Mouse (Mus musculus): ENCODE results near the gene Atoh1. TPM values are rescaled to one million over a fixed set of nuclear protein-coding genes. Genes with fewer than 3 reads are reported as not detected.

The Atoh1 gene
- total and polyA plus RNA-seq, 3 experiments, result not detected

DNA sequence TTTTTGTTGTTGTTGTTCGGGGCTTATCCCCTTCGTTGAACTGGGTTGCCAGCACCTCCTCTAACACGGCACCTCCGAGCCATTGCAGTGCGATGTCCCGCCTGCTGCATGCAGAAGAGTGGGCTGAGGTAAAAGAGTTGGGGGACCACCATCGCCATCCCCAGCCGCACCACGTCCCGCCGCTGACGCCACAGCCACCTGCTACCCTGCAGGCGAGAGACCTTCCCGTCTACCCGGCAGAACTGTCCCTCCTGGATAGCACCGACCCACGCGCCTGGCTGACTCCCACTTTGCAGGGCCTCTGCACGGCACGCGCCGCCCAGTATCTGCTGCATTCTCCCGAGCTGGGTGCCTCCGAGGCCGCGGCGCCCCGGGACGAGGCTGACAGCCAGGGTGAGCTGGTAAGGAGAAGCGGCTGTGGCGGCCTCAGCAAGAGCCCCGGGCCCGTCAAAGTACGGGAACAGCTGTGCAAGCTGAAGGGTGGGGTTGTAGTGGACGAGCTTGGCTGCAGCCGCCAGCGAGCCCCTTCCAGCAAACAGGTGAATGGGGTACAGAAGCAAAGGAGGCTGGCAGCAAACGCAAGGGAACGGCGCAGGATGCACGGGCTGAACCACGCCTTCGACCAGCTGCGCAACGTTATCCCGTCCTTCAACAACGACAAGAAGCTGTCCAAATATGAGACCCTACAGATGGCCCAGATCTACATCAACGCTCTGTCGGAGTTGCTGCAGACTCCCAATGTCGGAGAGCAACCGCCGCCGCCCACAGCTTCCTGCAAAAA, 496 bp downstream of the Atoh1 start:
- H3K4me3 ChIP-seq (replicated peaks in 1 of 3; ENCODE audit: low read depth in 2 of 3, low read length in 2 of 3, poor library complexity in 1 of 3), result no peak overlapping the region
- dilution Hi-C loops (cut with MboI; ENCODE audit: extremely low pct_ligation_motif_present, extremely low pct_unique_long_range_greater_than_20kb, low sequenced_read_pairs), result no loop called here
- no peak overlapping the region for H3K27ac ChIP-seq (ENCODE audit: insufficient read depth, low read depth)
- no peak overlapping the region for H3K4me2 ChIP-seq (ENCODE audit: insufficient read depth, low read depth, poor library complexity, severe bottlenecking)
- in situ Hi-C loops (cut with MboI; ENCODE audit: low pct_ligation_motif_present, low pct_unique_long_range_greater_than_20kb, low sequenced_read_pairs), result no loop called here
- DNase-seq (ENCODE audit: extremely low read depth), result no peak
- TF ChIP-seq ETS1 (conservative IDR thresholded peaks at IDR 0.05; ENCODE audit: low read depth, low read length) (no peak), GABPA (IDR thresholded peaks at IDR 0.05; ENCODE audit: insufficient replicate concordance, low read depth, low read length) (no peak), SIN3A (IDR thresholded peaks at IDR 0.05; ENCODE audit: low read length) (no peak), KAT2A (IDR thresholded peaks at IDR 0.05; ENCODE audit: insufficient replicate concordance, low read length) (no peak), POLR2AphosphoS2 (IDR thresholded peaks at IDR 0.05; ENCODE audit: low read depth, low read length) (no peak), EP300 (IDR thresholded peaks at IDR 0.05; ENCODE audit: low read length) (no peak), ZMIZ1 (IDR thresholded peaks at IDR 0.05; ENCODE audit: low read depth, low read length) (no peak)
- H3K9me3 ChIP-seq (replicated peaks; ENCODE audit: low read length), result peaks cover 52% of the 10 kb centered on the region
- no peaks in the 10 kb centered on the region for H3K79me2 ChIP-seq (replicated peaks; ENCODE audit: control insufficient read depth, extremely low read depth, insufficient read depth, poor library complexity, severe bottlenecking)
- H3K4me1 ChIP-seq (ENCODE audit: control insufficient read depth in 1 of 2, insufficient read depth in 2 of 2), result no peaks in the 10 kb centered on the region
- H3K9ac ChIP-seq (ENCODE audit: insufficient read depth, low read depth), result no peak overlapping the region
- no peaks in the 10 kb centered on the region for H3K27me3 ChIP-seq (replicated peaks)
- no peaks in the 10 kb centered on the region for H3K36me3 ChIP-seq (replicated peaks in 1 of 2; ENCODE audit: control insufficient read depth in 1 of 2, insufficient read depth in 1 of 2, low read length in 1 of 2)

- Histone ChIP-seq H3K79me2 (replicated peaks; ENCODE audit: control insufficient read depth, extremely low read depth, insufficient read depth, poor library complexity, severe bottlenecking) (no peaks in the 10 kb centered on the region), H3K4me1 (ENCODE audit: control insufficient read depth in 1 of 2, insufficient read depth in 2 of 2) (no peaks in the 10 kb centered on the region), H3K36me3 (replicated peaks in 1 of 2; ENCODE audit: control insufficient read depth in 1 of 2, insufficient read depth in 1 of 2, low read length in 1 of 2) (no peaks in the 10 kb centered on the region), H3K27me3 (replicated peaks) (no peaks in the 10 kb centered on the region), H3K9me3 (replicated peaks; ENCODE audit: low read length) (peaks cover 58% of the 10 kb centered on the region), H3K4me3 (replicated peaks in 1 of 3; ENCODE audit: low read depth in 2 of 3, low read length in 2 of 3, poor library complexity in 1 of 3) (no peak overlapping the region), H3K4me2 (ENCODE audit: insufficient read depth, low read depth, poor library complexity, severe bottlenecking) (no peak overlapping the region), H3K9ac (ENCODE audit: insufficient read depth, low read depth) (no peak overlapping the region), H3K27ac (ENCODE audit: insufficient read depth, low read depth) (no peak overlapping the region)
- dilution Hi-C loops (cut with MboI; ENCODE audit: extremely low pct_ligation_motif_present, extremely low pct_unique_long_range_greater_than_20kb, low sequenced_read_pairs), result no loop called here
- in situ Hi-C loops (cut with MboI; ENCODE audit: low pct_ligation_motif_present, low pct_unique_long_range_greater_than_20kb, low sequenced_read_pairs), result no loop called here
- DNase-seq (ENCODE audit: extremely low read depth), result no peak
- TF ChIP-seq SIN3A (IDR thresholded peaks at IDR 0.05; ENCODE audit: low read length), result no peak
- TF ChIP-seq KAT2A (IDR thresholded peaks at IDR 0.05; ENCODE audit: insufficient replicate concordance, low read length), result no peak
- TF ChIP-seq UBTF (IDR thresholded peaks at IDR 0.05; ENCODE audit: low read depth, low read length), result no peak
- TF ChIP-seq ZC3H11A (IDR thresholded peaks at IDR 0.05; ENCODE audit: low read depth, low read length), result no peak
- TF ChIP-seq PAX5 (IDR thresholded peaks at IDR 0.05; ENCODE audit: low read length), result no peak
- no peak for TF ChIP-seq CHD1 (IDR thresholded peaks at IDR 0.05; ENCODE audit: low read depth, low read length)
- no peak for TF ChIP-seq MAX (IDR thresholded peaks at IDR 0.05; ENCODE audit: low read length)
- no peak for TF ChIP-seq MAFK (IDR thresholded peaks at IDR 0.05; ENCODE audit: insufficient replicate concordance, low read length)
- no peak for TF ChIP-seq MYC (IDR thresholded peaks at IDR 0.05; ENCODE audit: low read depth, low read length)
- TF ChIP-seq NELFE (IDR thresholded peaks at IDR 0.05; ENCODE audit: low read depth, low read length), result no peak
- no peak for TF ChIP-seq EP300 (IDR thresholded peaks at IDR 0.05; ENCODE audit: low read length)
- no peak for TF ChIP-seq JUN (IDR thresholded peaks at IDR 0.05; ENCODE audit: insufficient read depth, low read depth, low read length)
- TF ChIP-seq SMC3 (IDR thresholded peaks at IDR 0.05; ENCODE audit: low read depth, low read length), result no peak
- no peak for TF ChIP-seq ELF1 (IDR thresholded peaks at IDR 0.05; ENCODE audit: low read depth, low read length)
- TF ChIP-seq POLR2A (IDR thresholded peaks at IDR 0.05; ENCODE audit: low read depth, low read length), result no peak
Observed at GRCm38 (mm10) chr6:64730030-64730429, 1.1 kb downstream of the Atoh1 start.

Data from CH12.LX (cell line).